Mouse (Mus musculus): ENCODE results near the gene Adgra1. TPM values are rescaled to one million over a fixed set of nuclear protein-coding genes. Genes with fewer than 3 reads are reported as not detected.

Adgra1 gene
- polyA plus RNA-seq, 1 experiment from 2014 or later = 24.2 TPM

GRCm38 (mm10) chr7:139842397-139842796 is 8.4 kb downstream of the Adgra1 start:
- Histone ChIP-seq H3K9me3 (ENCODE audit: control insufficient read depth, low read length) (no peaks in the 10 kb centered on the region), H3K4me2 (ENCODE audit: low read length) (no peak overlapping the region), H3K4me3 (replicated peaks; ENCODE audit: low read depth, low read length) (no peak overlapping the region), H3K27me3 (ENCODE audit: control insufficient read depth, insufficient read depth, low read length) (no peaks in the 10 kb centered on the region), H3K27ac (replicated peaks; ENCODE audit: low read depth, low read length) (no peak overlapping the region), H3K36me3 (ENCODE audit: control insufficient read depth, insufficient read depth, low read length) (peaks cover 11% of the 10 kb centered on the region), H3K4me1 (ENCODE audit: control insufficient read depth, insufficient read depth, low read length) (peaks cover 5% of the 10 kb centered on the region; the same call in 1 of the 2 replicates), H3K9ac (replicated peaks; ENCODE audit: low read length) (no peak overlapping the region)
- WGBS = 63% methylated on average over 6 of the region's 6 CpGs
- DNase-seq (no peak), ATAC-seq (ENCODE audit: low FRiP score, low TSS enrichment) (no peak)

DNA sequence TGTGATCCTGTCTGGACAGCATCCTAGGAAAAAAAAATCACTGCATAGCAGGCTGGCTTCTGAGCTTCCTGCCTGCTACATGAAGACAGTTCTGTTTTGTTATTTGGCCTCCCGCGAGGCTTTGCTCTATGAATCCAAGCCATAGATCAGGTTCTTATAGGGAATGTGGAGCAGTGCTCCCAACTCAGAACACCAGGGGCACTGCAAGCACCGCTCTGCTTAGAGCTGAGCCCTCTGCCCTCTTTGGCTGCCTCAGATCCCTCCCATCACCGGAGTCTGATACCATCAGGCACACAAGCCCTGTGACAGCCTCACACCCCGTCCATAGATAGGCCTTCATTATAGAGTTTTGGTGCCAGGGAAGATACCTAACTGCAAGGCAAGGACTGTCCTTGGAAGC is 9.2 kb downstream of the Adgra1 start:
- 0 out of 2 replicates have a peak, but pooled peaks cover 2% of the 10 kb centered on the region for H3K4me1 ChIP-seq (ENCODE audit: control insufficient read depth, insufficient read depth, low read length)
- H3K4me3 ChIP-seq (replicated peaks; ENCODE audit: low read depth, low read length) = no peak overlapping the region
- DNase-seq = peak; percentile 45
- H3K9ac ChIP-seq (replicated peaks; ENCODE audit: low read length) = no peak overlapping the region
- no peaks in the 10 kb centered on the region for H3K9me3 ChIP-seq (ENCODE audit: control insufficient read depth, low read length)
- H3K36me3 ChIP-seq (ENCODE audit: control insufficient read depth, insufficient read depth, low read length) = peaks cover 11% of the 10 kb centered on the region
- 53% methylated on average over 5 of the region's 5 CpGs for WGBS
- no peak for ATAC-seq (ENCODE audit: low FRiP score, low TSS enrichment)
- H3K27me3 ChIP-seq (ENCODE audit: control insufficient read depth, insufficient read depth, low read length) = no peaks in the 10 kb centered on the region
- H3K27ac ChIP-seq (replicated peaks; ENCODE audit: low read depth, low read length) = no peak overlapping the region
- no peak overlapping the region for H3K4me2 ChIP-seq (ENCODE audit: low read length)

- Histone ChIP-seq H3K4me3 (replicated peaks; ENCODE audit: low read depth, low read length) (no peak overlapping the region), H3K4me2 (ENCODE audit: low read length) (no peak overlapping the region), H3K36me3 (ENCODE audit: control insufficient read depth, insufficient read depth, low read length) (peaks cover 11% of the 10 kb centered on the region), H3K27ac (replicated peaks; ENCODE audit: low read depth, low read length) (no peak overlapping the region), H3K27me3 (ENCODE audit: control insufficient read depth, insufficient read depth, low read length) (no peaks in the 10 kb centered on the region), H3K9ac (replicated peaks; ENCODE audit: low read length) (no peak overlapping the region), H3K4me1 (ENCODE audit: control insufficient read depth, insufficient read depth, low read length) (0 out of 2 replicates have a peak, but pooled peaks cover 2% of the 10 kb centered on the region), H3K9me3 (ENCODE audit: control insufficient read depth, low read length) (no peaks in the 10 kb centered on the region)
- DNase-seq = no peak
- no peak for ATAC-seq (ENCODE audit: low FRiP score, low TSS enrichment)
- WGBS = 64% methylated on average over 5 of the region's 5 CpGs
Observed at GRCm38 (mm10) chr7:139843776-139844175, 9.8 kb downstream of the Adgra1 start.

DNA sequence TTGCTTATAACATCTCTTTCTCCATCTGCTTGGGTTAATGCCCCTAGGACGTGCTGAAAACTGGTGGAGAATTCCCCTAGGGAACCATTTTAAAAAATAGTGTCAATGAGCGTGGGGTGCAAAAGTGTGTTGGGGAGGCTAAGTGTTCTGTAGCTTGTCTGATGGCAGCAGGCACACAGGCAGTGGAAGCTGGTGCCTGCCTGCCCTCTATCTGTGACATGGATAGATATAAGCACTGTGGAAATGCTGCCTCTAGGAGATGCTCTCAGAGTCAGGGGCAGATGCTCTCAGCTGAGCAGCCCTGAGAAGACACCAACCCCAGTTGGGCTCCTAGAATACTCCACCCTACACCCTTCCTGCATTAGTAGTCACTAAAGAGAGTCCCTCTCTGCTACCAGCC is 11.1 kb downstream of the Adgra1 start:
- Histone ChIP-seq H3K4me1 (ENCODE audit: control insufficient read depth, insufficient read depth, low read length) (peaks cover 11% of the 10 kb centered on the region), H3K9ac (replicated peaks; ENCODE audit: low read length) (no peak overlapping the region), H3K27ac (replicated peaks; ENCODE audit: low read depth, low read length) (no peak overlapping the region), H3K36me3 (ENCODE audit: control insufficient read depth, insufficient read depth, low read length) (peaks cover 11% of the 10 kb centered on the region), H3K9me3 (ENCODE audit: control insufficient read depth, low read length) (no peaks in the 10 kb centered on the region), H3K4me3 (replicated peaks; ENCODE audit: low read depth, low read length) (no peak overlapping the region), H3K4me2 (ENCODE audit: low read length) (no peak overlapping the region), H3K27me3 (ENCODE audit: control insufficient read depth, insufficient read depth, low read length) (no peaks in the 10 kb centered on the region)
- WGBS = 89% methylated on average over 2 of the region's 2 CpGs
- ATAC-seq (ENCODE audit: low FRiP score, low TSS enrichment) (no peak), DNase-seq (no peak)

GRCm38 (mm10) chr7:139850152-139850551 is 16.2 kb downstream of the Adgra1 start:
- H3K9ac ChIP-seq (replicated peaks; ENCODE audit: low read length) = 0 out of 2 replicates have a peak overlapping the region, but pooled peaks have one; percentile 36
- no peaks in the 10 kb centered on the region for H3K9me3 ChIP-seq (ENCODE audit: control insufficient read depth, low read length)
- H3K36me3 ChIP-seq (ENCODE audit: control insufficient read depth, insufficient read depth, low read length) = peaks cover 14% of the 10 kb centered on the region; the same call in 1 of the 2 replicates
- ATAC-seq (ENCODE audit: low FRiP score, low TSS enrichment) = peak; percentile 82
- H3K4me1 ChIP-seq (ENCODE audit: control insufficient read depth, insufficient read depth, low read length) = peaks cover 23% of the 10 kb centered on the region
- DNase-seq = peak; percentile 80
- H3K4me2 ChIP-seq (ENCODE audit: low read length) = peak overlapping the region; percentile 21
- WGBS = 3% methylated on average over 6 of the region's 6 CpGs
- no peak overlapping the region for H3K4me3 ChIP-seq (replicated peaks; ENCODE audit: low read depth, low read length)
- peak overlapping the region; percentile 87 for H3K27ac ChIP-seq (replicated peaks; ENCODE audit: low read depth, low read length)
- H3K27me3 ChIP-seq (ENCODE audit: control insufficient read depth, insufficient read depth, low read length) = no peaks in the 10 kb centered on the region

GRCm38 (mm10) chr7:139850677-139851076 is 16.7 kb downstream of the Adgra1 start:
- Histone ChIP-seq H3K27me3 (ENCODE audit: control insufficient read depth, insufficient read depth, low read length) (no peaks in the 10 kb centered on the region), H3K4me1 (ENCODE audit: control insufficient read depth, insufficient read depth, low read length) (peaks cover 23% of the 10 kb centered on the region), H3K36me3 (ENCODE audit: control insufficient read depth, insufficient read depth, low read length) (peaks cover 14% of the 10 kb centered on the region; the same call in 1 of the 2 replicates), H3K9me3 (ENCODE audit: control insufficient read depth, low read length) (no peaks in the 10 kb centered on the region), H3K9ac (replicated peaks; ENCODE audit: low read length) (peak overlapping the region; percentile 36; the same call in 1 of the 2 replicates), H3K4me2 (ENCODE audit: low read length) (peak overlapping the region; percentile 21), H3K27ac (replicated peaks; ENCODE audit: low read depth, low read length) (peak overlapping the region; percentile 87), H3K4me3 (replicated peaks; ENCODE audit: low read depth, low read length) (no peak overlapping the region)
- 59% methylated on average over 5 of the region's 5 CpGs for WGBS
- ATAC-seq (ENCODE audit: low FRiP score, low TSS enrichment) = peak; percentile 11; the same call in 1 of the 2 replicates
- peak; percentile 21 for DNase-seq

GRCm38 (mm10) chr7:139851098-139851497 is 17.1 kb downstream of the Adgra1 start:
- peak; percentile 85 for DNase-seq
- 0 out of 2 replicates have a peak overlapping the region, but pooled peaks have one; percentile 23 for H3K9ac ChIP-seq (replicated peaks; ENCODE audit: low read length)

DNA sequence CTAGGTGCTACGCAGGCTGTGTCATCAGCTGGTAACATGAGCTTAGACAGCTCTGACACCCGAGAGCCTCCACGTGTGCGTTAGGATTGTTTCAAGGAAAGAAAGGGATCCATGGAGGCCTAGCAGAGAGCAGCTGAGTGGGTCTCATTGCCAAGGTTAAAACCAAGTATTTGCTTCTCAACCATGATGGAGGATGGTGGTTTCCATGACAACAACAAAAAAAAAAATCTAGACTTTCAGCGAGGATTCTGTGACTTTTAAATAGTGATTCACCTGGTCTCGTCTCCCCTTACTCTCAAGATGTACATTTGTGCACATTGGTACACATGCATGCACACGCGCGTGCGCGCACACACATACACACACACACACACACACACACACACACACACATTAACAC is 21.3 kb downstream of the Adgra1 start:
- H3K27me3 ChIP-seq (ENCODE audit: control insufficient read depth, insufficient read depth, low read length) = no peaks in the 10 kb centered on the region
- H3K9ac ChIP-seq (replicated peaks; ENCODE audit: low read length) = no peak overlapping the region
- H3K4me1 ChIP-seq (ENCODE audit: control insufficient read depth, insufficient read depth, low read length) = peaks cover 13% of the 10 kb centered on the region
- peak; percentile 64 for DNase-seq
- ATAC-seq (ENCODE audit: low FRiP score, low TSS enrichment) = no peak
- H3K27ac ChIP-seq (replicated peaks; ENCODE audit: low read depth, low read length) = 0 out of 2 replicates have a peak overlapping the region, but pooled peaks have one; percentile 20
- 78% methylated on average over 11 of the region's 11 CpGs for WGBS
- no peak overlapping the region for H3K4me3 ChIP-seq (replicated peaks; ENCODE audit: low read depth, low read length)
- no peaks in the 10 kb centered on the region for H3K9me3 ChIP-seq (ENCODE audit: control insufficient read depth, low read length)
- H3K36me3 ChIP-seq (ENCODE audit: control insufficient read depth, insufficient read depth, low read length) = peaks cover 14% of the 10 kb centered on the region; the same call in 1 of the 2 replicates
- no peak overlapping the region for H3K4me2 ChIP-seq (ENCODE audit: low read length)

More at GRCm38 (mm10) chr7:139851098-139851497, 17.1 kb downstream of the Adgra1 start:
- no peaks in the 10 kb centered on the region for H3K27me3 ChIP-seq (ENCODE audit: control insufficient read depth, insufficient read depth, low read length)
- peaks cover 14% of the 10 kb centered on the region; the same call in 1 of the 2 replicates for H3K36me3 ChIP-seq (ENCODE audit: control insufficient read depth, insufficient read depth, low read length)
- peak overlapping the region; percentile 87 for H3K27ac ChIP-seq (replicated peaks; ENCODE audit: low read depth, low read length)
- H3K9me3 ChIP-seq (ENCODE audit: control insufficient read depth, low read length) = no peaks in the 10 kb centered on the region
- no peak overlapping the region for H3K4me2 ChIP-seq (ENCODE audit: low read length)
- WGBS = 33% methylated on average over 6 of the region's 6 CpGs
- H3K4me1 ChIP-seq (ENCODE audit: control insufficient read depth, insufficient read depth, low read length) = peaks cover 23% of the 10 kb centered on the region
- H3K4me3 ChIP-seq (replicated peaks; ENCODE audit: low read depth, low read length) = no peak overlapping the region
- ATAC-seq (ENCODE audit: low FRiP score, low TSS enrichment) = peak; percentile 57; the same call in 1 of the 2 replicates

- no peaks in the 10 kb centered on the region for H3K4me1 ChIP-seq (ENCODE audit: control insufficient read depth, insufficient read depth, low read length)
- no peak for ATAC-seq (ENCODE audit: low FRiP score, low TSS enrichment)
- peak; percentile 85 for DNase-seq
- WGBS = 34% methylated on average over 3 of the region's 3 CpGs
- H3K27me3 ChIP-seq (ENCODE audit: control insufficient read depth, insufficient read depth, low read length) = no peaks in the 10 kb centered on the region
- no peaks in the 10 kb centered on the region for H3K36me3 ChIP-seq (ENCODE audit: control insufficient read depth, insufficient read depth, low read length)
- no peaks in the 10 kb centered on the region for H3K9me3 ChIP-seq (ENCODE audit: control insufficient read depth, low read length)
- H3K27ac ChIP-seq (replicated peaks; ENCODE audit: low read depth, low read length) = no peak overlapping the region
- H3K9ac ChIP-seq (replicated peaks; ENCODE audit: low read length) = no peak overlapping the region
- no peak overlapping the region for H3K4me2 ChIP-seq (ENCODE audit: low read length)
- H3K4me3 ChIP-seq (replicated peaks; ENCODE audit: low read depth, low read length) = no peak overlapping the region
Observed at GRCm38 (mm10) chr7:139861411-139861810, 27.4 kb downstream of the Adgra1 start.
